Mouse (Mus musculus) hindbrain, embryonic 12.5 days (tissue): ENCODE measurements around the gene Pkmyt1. TPM values are rescaled to one million over a fixed set of nuclear protein-coding genes. Genes with fewer than 3 reads are reported as not detected.
"Not testable (repeated sequence)": the region's sequence is repeated elsewhere in the genome, so short reads cannot be mapped to it uniquely, and the experiment has no call there.

Experiments used
- ATAC-seq: fragments of 200-750 bp; cut with Nextera tagmentation; 2 replicates; pipeline ENCODE4 v1.8.0; 2017; ENCODE audit warnings: moderate TSS enrichment; ENCODE audit not compliant: low FRiP score
- H3K27ac ChIP-seq: fragments of 300-500 bp; sonication (generic); 2 replicates; pipeline ENCODE4 v1.5.1; 2016; ENCODE audit warnings: mild to moderate bottlenecking
- H3K27me3 ChIP-seq: fragments of 300-500 bp; sonication (generic); 2 replicates; pipeline ENCODE4 v1.6.1; 2016; ENCODE audit warnings: mild to moderate bottlenecking
- H3K36me3 ChIP-seq: fragments of 300-500 bp; sonication (generic); 2 replicates; pipeline ENCODE4 v1.6.1; 2016; ENCODE audit warnings: mild to moderate bottlenecking
- H3K4me1 ChIP-seq: fragments of 300-500 bp; sonication (generic); 2 replicates; pipeline ENCODE4 v1.6.1; 2016
- H3K4me2 ChIP-seq: fragments of 300-500 bp; sonication (generic); replicated peaks from 2 replicates; pipeline ENCODE4 v1.6.1; 2016; ENCODE audit warnings: mild to moderate bottlenecking
- H3K4me3 ChIP-seq: fragments of 300-500 bp; sonication (generic); 2 replicates; pipeline ENCODE4 v1.5.1; 2016; ENCODE audit warnings: mild to moderate bottlenecking
- H3K9ac ChIP-seq: fragments of 300-500 bp; sonication (generic); 2 replicates; pipeline ENCODE4 v1.6.1; 2016; ENCODE audit warnings: mild to moderate bottlenecking, moderate library complexity
- H3K9me3 ChIP-seq: fragments of 300-500 bp; sonication (generic); replicated peaks from 2 replicates; pipeline ENCODE4 v1.6.1; 2016; ENCODE audit warnings: mild to moderate bottlenecking
- WGBS: fragments of 180-500 bp; shearing (Covaris S2); methylation state at CpG from one replicate; pipeline ENCODE4 v1.1.7; 2016; 5-methylcytosine and 5-hydroxymethylcytosine counted together
- polyA plus RNA-seq: library from polyadenylated mRNA; unstranded; fragments of >200 nt; fragmentation: Nextera tagmentation; extraction: Ambion mirVana; gene quantifications from 2 replicates; pipeline ENCODE4 v1.2.1, GENCODE M21; 2016

Pkmyt1 gene
- polyA plus RNA-seq, 1 experiment from 2014 or later: 31.2 TPM

DNA sequence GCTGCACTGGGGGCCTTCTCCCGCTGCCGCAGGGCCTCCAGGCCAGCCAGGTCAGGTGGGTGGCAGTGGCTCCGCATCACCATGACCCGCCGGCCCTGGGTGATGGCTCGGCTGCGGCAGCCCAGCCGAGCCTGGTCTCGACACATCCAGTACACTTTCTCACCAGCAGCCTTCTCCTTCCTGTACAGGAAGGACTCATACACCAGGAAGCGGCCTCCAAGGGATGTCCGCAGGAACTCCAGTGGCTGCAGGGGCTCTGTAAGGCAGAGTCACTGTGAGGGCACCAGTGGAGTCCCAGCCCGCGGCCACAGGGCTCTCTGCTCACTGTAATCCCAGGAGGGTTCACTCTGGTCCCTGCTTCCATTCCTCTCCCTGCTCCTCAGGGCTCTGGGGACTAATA, 29.6 kb downstream of the Pkmyt1 start:
- Histone ChIP-seq H3K36me3 (peaks cover 93% of the 10 kb centered on the region), H3K9me3 (no peaks in the 10 kb centered on the region), H3K9ac (no peak overlapping the region), H3K4me1 (no peaks in the 10 kb centered on the region), H3K4me3 (no peak overlapping the region), H3K27ac (no peak overlapping the region), H3K27me3 (no peaks in the 10 kb centered on the region), H3K4me2 (no peak overlapping the region)
- WGBS: 88% methylated on average over 13 of the region's 13 CpGs
- no peak for ATAC-seq

DNA sequence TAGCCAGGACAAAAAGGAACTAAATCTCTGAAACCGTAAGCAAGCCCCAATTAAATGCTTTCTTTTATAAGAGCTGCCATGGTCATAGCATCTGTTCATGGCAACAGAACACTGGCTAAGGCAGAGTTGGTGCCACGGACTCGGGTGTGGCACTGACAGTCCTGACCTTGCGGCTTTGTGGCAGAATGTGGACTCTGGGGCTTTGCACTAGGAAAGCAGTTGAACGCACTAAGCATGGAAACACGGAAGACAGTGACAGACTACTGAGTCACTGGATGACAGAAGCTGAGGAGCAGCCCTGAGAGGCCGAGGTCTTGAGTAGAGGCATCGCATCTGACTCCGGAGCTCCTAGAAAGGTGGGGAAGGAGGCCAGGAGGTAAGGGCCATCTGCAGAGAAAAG, 31.4 kb downstream of the Pkmyt1 start:
- 96% methylated on average over 9 of the region's 9 CpGs for WGBS
- Histone ChIP-seq H3K9me3 (no peaks in the 10 kb centered on the region), H3K4me1 (no peaks in the 10 kb centered on the region), H3K4me2 (no peak overlapping the region), H3K36me3 (peaks cover 98% of the 10 kb centered on the region), H3K27me3 (no peaks in the 10 kb centered on the region), H3K27ac (no peak overlapping the region), H3K4me3 (no peak overlapping the region), H3K9ac (no peak overlapping the region)
- no peak for ATAC-seq

DNA sequence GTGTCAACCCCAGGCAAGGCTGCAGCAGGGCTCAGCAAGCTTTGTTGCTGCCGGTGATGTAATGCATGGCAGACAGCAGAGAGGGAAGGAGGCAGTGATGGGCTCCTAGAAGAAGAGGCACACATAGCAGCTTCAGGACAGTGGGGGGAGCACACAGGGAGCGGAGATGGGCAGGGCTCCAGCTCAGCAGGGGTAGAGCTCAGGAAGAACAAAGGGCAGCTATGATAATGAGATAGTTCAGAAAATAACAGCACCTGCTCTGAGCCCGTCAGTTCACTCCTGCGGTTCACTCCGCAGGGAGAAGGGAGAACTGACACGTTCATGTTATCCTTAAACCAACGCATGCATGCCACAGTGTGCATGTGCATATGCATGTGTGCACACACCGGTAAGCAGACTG, 32.7 kb downstream of the Pkmyt1 start:
- Histone ChIP-seq H3K27me3 (no peaks in the 10 kb centered on the region), H3K4me1 (no peaks in the 10 kb centered on the region), H3K36me3 (peaks cover 96% of the 10 kb centered on the region), H3K9me3 (no peaks in the 10 kb centered on the region), H3K4me2 (no peak overlapping the region), H3K27ac (no peak overlapping the region), H3K9ac (no peak overlapping the region), H3K4me3 (no peak overlapping the region)
- WGBS: 74% methylated on average over 8 of the region's 8 CpGs
- no peak for ATAC-seq

DNA sequence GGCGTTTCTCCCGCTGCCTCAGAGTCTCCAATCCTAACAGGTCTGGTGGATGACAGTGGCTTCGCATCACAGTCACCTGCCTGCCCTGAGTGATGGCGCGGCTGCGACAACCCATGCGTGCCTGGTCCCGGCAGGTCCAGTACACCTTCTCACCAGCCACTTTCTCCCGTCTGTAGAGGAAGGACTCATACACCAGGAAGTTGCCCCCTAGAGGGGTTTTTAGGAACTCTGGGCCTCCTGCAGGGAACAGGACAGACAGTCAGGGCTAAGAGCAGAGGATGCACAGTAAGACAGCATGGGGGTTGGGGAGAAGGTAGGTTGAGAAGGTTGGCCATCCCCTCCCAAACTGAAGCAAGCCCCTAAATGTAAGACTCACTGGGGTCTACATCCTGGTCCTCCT, 34.1 kb downstream of the Pkmyt1 start:
- Histone ChIP-seq H3K9me3 (no peaks in the 10 kb centered on the region), H3K27me3 (no peaks in the 10 kb centered on the region), H3K36me3 (peaks cover 88% of the 10 kb centered on the region), H3K4me3 (no peak overlapping the region), H3K4me2 (no peak overlapping the region), H3K4me1 (no peaks in the 10 kb centered on the region), H3K9ac (no peak overlapping the region), H3K27ac (no peak overlapping the region)
- no peak for ATAC-seq
- WGBS: 97% methylated on average over 9 of the region's 9 CpGs

DNA sequence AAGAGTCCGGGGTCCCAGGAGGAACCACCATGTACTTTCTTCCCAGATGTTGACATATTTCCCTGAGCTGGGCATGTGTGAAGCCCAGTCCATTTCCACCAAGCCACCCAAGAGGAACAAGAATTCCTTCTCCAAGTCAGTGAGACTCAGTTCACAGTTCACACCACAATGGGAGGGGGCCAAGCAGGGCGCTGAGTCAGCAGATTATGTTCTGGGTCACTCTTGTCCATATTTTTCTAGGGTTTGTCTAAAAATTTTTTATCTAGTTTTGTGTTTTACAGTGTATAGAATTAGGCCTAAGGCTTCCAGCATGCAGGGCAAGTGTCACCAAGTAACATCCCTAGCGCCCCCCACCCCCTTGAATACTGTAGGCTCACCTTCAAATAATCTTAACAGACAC, 35.0 kb downstream of the Pkmyt1 start:
- peaks cover 81% of the 10 kb centered on the region for H3K36me3 ChIP-seq
- ATAC-seq: no peak
- H3K4me2 ChIP-seq: no peak overlapping the region
- WGBS: 94% methylated on average over 3 of the region's 3 CpGs
- no peak overlapping the region for H3K9ac ChIP-seq
- H3K9me3 ChIP-seq: no peaks in the 10 kb centered on the region
- H3K4me1 ChIP-seq: no peaks in the 10 kb centered on the region
- no peak overlapping the region for H3K27ac ChIP-seq
- no peak overlapping the region for H3K4me3 ChIP-seq
- no peaks in the 10 kb centered on the region for H3K27me3 ChIP-seq

DNA sequence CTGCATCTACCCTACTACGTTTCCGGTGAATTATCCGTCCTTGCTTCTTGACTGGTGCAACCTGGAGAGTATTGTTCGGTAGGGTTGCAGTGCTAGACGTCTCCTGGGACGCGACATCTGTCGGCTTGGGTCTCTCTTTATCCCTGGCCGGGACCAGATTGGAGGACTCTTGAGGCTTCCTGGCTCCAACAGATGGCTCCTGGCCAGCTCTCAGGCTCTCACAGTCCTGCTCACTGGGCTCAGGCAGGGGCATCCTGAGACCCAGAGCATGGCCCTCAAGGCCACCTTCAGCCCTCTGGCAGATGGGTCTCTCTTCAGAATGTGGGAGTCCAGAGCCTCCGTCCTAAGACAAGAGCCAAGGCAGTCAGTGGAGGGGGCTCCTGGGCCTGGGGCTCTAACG, 36.8 kb downstream of the Pkmyt1 start:
- ATAC-seq: no peak
- Histone ChIP-seq H3K27ac (no peak overlapping the region), H3K9me3 (no peaks in the 10 kb centered on the region), H3K36me3 (peaks cover 69% of the 10 kb centered on the region), H3K27me3 (no peaks in the 10 kb centered on the region), H3K9ac (no peak overlapping the region), H3K4me3 (no peak overlapping the region), H3K4me1 (no peaks in the 10 kb centered on the region), H3K4me2 (no peak overlapping the region)
- 86% methylated on average over 11 of the region's 11 CpGs for WGBS

DNA sequence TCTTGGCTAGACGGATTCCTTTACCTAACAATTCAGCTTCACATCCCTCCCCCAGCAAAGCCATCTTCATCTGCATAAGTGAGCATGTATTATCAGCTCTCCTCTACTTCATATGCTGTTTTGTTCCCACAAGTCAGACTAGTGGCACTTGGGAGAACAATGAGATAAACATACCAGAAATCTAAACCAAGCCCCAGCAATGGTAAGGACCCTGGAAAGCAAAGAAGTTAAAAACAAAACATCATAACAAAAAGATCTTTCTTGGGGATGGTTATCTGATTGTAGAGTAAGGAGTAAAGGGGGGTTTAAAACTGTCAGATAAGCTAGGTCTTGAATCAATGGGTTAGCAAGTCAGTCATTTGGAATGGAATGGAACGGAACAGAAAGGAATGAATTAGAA, 44.4 kb downstream of the Pkmyt1 start:
- peaks cover 18% of the 10 kb centered on the region for H3K4me1 ChIP-seq
- WGBS: 8% methylated on average over 2 of the region's 2 CpGs
- peak overlapping the region; percentile 91 for H3K27ac ChIP-seq

DNA sequence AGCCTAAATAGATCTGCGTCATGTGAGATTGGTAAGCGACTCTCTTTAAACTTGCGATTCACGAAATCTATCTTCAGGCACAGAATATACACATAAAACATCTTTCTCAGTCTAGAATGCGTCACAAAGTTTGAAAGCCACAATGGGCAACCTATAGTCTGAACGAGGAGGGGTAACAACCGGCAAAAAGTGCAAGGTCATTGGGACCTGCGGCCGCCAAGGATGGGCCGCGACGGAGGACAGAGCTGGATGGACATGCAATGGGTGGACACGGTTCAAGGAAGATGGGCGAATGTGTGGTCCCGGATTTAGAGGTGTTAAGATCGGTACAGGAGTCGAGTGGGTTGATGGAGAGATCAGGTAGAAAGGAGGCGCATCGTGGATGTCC, 44.8 kb downstream of the Pkmyt1 start:
- peaks cover 16% of the 10 kb centered on the region for H3K36me3 ChIP-seq
- ATAC-seq: peak; percentile 59; the same call in 1 of the 2 replicates
- under 1% methylated on average over 19 of the region's 19 CpGs for WGBS
- H3K9me3 ChIP-seq: no peaks in the 10 kb centered on the region
- peak overlapping the region; percentile 63 for H3K4me2 ChIP-seq
- H3K4me1 ChIP-seq: peaks cover 18% of the 10 kb centered on the region
- H3K9ac ChIP-seq: peak overlapping the region; percentile 96
- no peaks in the 10 kb centered on the region for H3K27me3 ChIP-seq
- peak overlapping the region; percentile 86 for H3K4me3 ChIP-seq
- H3K27ac ChIP-seq: peak overlapping the region; percentile 91

More for the DNA sequence above, 44.4 kb downstream of the Pkmyt1 start:
- no peak for ATAC-seq
- H3K4me3 ChIP-seq: peak overlapping the region; percentile 86
- no peaks in the 10 kb centered on the region for H3K9me3 ChIP-seq
- H3K4me2 ChIP-seq: peak overlapping the region; percentile 63
- H3K36me3 ChIP-seq: peaks cover 16% of the 10 kb centered on the region
- peak overlapping the region; percentile 96 for H3K9ac ChIP-seq
- no peaks in the 10 kb centered on the region for H3K27me3 ChIP-seq

DNA sequence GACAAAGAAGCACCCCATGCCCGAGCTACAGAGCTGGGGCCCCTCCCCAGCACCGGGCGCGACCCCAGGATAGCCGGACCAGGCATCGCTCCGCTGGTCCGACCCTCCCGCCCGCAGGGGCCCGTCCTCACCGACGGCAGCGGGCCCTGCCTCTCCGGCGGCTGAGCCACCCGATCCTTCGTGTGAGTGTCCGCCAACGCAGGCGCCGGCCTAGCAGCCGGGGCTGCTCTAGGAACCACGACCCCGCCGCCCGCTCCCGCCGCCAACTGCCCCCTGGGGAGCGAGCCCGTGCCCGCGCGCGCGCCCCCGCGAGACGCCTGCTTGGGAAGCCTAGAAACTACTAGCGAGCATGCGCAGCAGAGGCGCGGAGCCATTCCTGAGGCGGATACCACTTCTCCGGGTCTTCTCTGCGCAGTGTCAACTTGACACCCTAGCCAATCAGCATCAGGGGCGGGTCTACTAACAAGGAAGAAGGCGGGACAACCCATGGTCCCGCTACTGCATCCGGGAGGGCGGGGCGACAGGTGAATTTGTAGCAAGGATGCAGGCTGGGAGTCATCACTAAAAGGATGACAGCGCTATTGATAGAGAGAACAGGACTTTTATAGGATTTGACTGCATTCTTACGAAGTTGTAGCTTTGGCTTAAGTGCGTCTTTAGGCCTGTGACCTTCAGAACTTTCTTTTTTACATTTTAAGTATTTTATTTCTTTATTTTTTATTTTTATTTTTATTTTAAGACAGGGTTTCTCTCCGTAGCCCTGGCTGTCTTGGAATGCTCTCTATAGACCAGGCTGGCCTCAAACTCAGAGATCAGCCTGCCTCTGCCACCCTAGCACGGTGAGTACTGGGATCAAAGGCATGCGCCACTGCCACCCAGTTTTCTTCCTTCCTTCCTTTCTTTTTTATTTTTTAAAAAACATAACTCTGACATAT, 45.4 kb downstream of the Pkmyt1 start, which contains the start of gene Flywch1:
Flywch1 (minus strand) TSS at position 319 of the 935 bp plus-strand sequence.
- no peaks in the 10 kb centered on the region for H3K27me3 ChIP-seq
- ATAC-seq: peak; percentile 98
- peak within 1 kb of the TSS; percentile 86 for H3K4me3 ChIP-seq
- no peaks in the 10 kb centered on the region for H3K9me3 ChIP-seq
- H3K4me1 ChIP-seq: peaks cover 18% of the 10 kb centered on the region
- peaks cover 20% of the 10 kb centered on the region for H3K36me3 ChIP-seq
- 3% methylated on average over 58 of the region's 58 CpGs for WGBS
- peak within 1 kb of the TSS; percentile 91 for H3K27ac ChIP-seq
- H3K4me2 ChIP-seq: peak within 1 kb of the TSS; percentile 63
- H3K9ac ChIP-seq: peak within 1 kb of the TSS; percentile 96

DNA sequence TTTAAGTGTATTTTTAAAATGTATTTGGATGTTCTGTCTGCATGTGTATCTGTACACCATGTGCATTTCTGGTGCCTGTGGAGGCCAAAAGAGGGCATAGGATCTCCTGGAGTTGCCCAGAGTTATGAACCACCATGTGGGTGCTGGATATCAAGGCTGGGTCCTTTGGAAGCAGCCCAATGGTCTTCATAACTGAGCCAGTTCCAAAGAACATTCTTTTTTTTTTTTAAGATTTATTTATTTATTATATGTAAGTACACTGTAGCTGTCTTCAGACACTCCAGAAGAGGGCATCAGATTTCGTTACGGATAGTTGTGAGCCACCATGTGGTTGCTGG, 46.1 kb downstream of the Pkmyt1 start:
- ATAC-seq, H3K27me3 ChIP-seq, H3K27ac ChIP-seq, H3K9me3 ChIP-seq: not testable (repeated sequence)
- peaks cover 18% of the 10 kb centered on the region for H3K4me1 ChIP-seq
- peak overlapping the region; percentile 50; the same call in 1 of the 2 replicates for H3K9ac ChIP-seq
- peak overlapping the region; percentile 63 for H3K4me2 ChIP-seq
- H3K4me3 ChIP-seq: peak overlapping the region; percentile 86
- H3K36me3 ChIP-seq: peaks cover 18% of the 10 kb centered on the region
- WGBS: 80% methylated on average over 2 of the region's 2 CpGs

DNA sequence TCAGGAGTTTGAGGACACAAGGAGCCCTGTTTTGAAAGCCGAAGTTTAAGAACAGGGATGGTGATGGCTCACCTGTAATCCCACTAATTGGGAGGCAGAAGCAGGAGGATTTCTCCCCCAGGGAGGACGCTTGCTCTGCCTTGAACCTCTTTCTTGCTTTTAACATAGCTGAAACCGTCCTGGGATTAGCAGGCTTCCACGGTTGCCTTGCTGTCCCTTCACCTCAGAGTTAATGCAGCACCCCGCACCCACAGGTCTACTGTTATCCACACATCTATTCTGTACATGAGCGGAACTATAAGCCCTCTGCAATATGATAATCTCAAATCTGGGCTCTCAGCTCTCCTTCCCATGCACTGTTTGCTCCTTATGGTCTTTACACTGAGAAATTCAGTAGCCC, 47.5 kb downstream of the Pkmyt1 start:
- Histone ChIP-seq H3K4me2 (no peak overlapping the region; the same call in 1 of the 2 replicates), H3K9me3 (no peaks in the 10 kb centered on the region), H3K27ac (no peak overlapping the region), H3K9ac (no peak overlapping the region), H3K4me3 (no peak overlapping the region), H3K27me3 (no peaks in the 10 kb centered on the region), H3K4me1 (peaks cover 18% of the 10 kb centered on the region), H3K36me3 (peaks cover 8% of the 10 kb centered on the region)
- 76% methylated on average over 6 of the region's 6 CpGs for WGBS
- ATAC-seq: no peak

DNA sequence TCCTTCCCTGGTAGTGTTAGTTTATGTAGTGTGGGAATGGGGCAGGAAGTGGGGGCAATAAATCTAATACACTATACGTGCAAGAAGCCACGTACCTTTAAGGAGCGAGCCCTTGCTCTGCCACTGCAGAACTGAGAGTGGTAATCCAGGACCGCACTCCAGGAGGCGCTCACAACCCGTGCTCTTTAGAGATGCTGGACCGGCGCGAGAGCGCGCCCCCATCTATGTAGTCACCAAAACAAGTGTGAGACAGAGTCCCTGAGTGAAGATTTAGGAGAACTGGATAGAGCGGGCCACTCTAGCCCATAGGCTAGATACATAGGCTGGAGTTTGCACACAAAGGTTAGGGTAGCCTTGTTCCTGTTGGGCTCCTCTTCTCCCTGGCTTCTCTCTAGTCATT, 48.0 kb downstream of the Pkmyt1 start:
- Histone ChIP-seq H3K4me2 (no peak overlapping the region; the same call in 1 of the 2 replicates), H3K4me1 (peaks cover 18% of the 10 kb centered on the region), H3K4me3 (no peak overlapping the region), H3K36me3 (peaks cover 6% of the 10 kb centered on the region; the same call in 1 of the 2 replicates), H3K9me3 (no peaks in the 10 kb centered on the region), H3K9ac (0 out of 2 replicates have a peak overlapping the region, but pooled peaks have one; percentile 15), H3K27me3 (no peaks in the 10 kb centered on the region), H3K27ac (no peak overlapping the region)
- ATAC-seq: no peak
- 8% methylated on average over 12 of the region's 12 CpGs for WGBS

DNA sequence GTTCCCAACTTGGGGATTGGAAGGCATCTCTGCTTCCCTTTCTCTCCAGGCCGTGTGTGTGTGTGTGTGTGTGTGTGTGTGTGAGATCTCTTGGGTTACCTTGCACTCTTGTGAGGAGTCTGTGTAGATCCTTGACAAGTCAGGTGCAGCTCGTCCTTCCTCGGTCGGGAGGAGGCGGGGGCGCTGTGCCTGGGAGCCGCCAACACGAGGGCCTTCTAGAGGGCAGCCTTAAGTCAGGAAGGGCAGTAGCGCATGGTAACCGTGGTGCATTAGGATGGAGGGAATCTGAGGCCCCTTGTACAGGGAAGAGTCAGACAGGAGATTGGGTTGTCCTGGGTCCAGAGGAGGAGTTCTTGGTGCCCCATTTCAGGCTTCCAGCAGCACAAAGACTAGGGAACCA, 50.1 kb downstream of the Pkmyt1 start:
- Histone ChIP-seq H3K9ac (no peak overlapping the region), H3K4me2 (no peak overlapping the region), H3K9me3 (no peaks in the 10 kb centered on the region), H3K4me3 (no peak overlapping the region), H3K27me3 (no peaks in the 10 kb centered on the region), H3K27ac (no peak overlapping the region), H3K36me3 (peaks cover 6% of the 10 kb centered on the region; the same call in 1 of the 2 replicates), H3K4me1 (peaks cover 8% of the 10 kb centered on the region; the same call in 1 of the 2 replicates)
- WGBS: 82% methylated on average over 10 of the region's 10 CpGs
- no peak for ATAC-seq
